Mouse (Mus musculus) inflammation-experienced regulatory T-cells (primary cell): ENCODE measurements around the gene Atp6v1g1. TPM values are rescaled to one million over a fixed set of nuclear protein-coding genes. Genes with fewer than 3 reads are reported as not detected.

Experiments
- polyA plus RNA-seq, 2 experiments: library from polyadenylated mRNA; unstranded; fragments of 100-300 nt; shearing (Covaris generic); gene quantifications; one replicate each; pipeline ENCODE4 v1.2.1; 2017

Gene Atp6v1g1
- 100 to 1,000 TPM; 138 to 142 TPM for polyA plus RNA-seq

DNA sequence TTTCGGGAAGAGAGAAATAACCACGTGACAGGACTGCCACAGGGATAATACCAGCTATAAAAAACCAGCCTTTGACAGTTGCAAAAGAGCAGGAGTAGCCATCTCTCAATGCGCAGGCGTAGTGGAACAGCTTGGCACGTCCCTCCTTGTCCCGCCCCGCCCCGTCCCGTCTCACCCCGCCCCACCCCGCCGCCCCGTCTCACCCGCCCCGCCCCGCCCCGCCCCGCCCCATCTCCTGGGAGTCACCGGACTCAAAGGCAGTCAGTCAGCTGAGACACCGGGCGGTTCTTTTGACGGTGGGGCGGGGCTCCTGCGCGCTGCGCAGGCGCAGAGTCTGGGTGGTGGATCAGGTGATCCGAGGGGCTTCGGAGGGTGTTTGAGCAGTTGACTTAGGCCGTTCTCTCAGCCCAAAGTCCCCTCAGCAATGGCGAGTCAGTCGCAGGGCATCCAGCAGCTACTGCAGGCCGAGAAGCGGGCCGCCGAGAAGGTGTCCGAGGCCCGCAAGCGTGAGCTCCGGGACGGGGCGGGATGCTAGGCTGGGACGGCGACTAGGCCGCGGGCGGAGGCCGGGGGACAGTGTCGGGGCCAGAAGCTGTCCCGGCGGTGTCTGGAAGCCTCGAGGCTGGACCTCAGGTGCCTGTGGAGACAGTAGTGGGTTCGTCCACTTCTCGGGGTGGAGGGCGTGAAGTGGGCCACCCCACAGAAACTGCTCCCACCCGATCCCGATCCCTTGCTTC lies at the start of gene Atp6v1g1:
Atp6v1g1 (plus strand) TSS at position 279 of the 737 bp plus-strand sequence.

DNA sequence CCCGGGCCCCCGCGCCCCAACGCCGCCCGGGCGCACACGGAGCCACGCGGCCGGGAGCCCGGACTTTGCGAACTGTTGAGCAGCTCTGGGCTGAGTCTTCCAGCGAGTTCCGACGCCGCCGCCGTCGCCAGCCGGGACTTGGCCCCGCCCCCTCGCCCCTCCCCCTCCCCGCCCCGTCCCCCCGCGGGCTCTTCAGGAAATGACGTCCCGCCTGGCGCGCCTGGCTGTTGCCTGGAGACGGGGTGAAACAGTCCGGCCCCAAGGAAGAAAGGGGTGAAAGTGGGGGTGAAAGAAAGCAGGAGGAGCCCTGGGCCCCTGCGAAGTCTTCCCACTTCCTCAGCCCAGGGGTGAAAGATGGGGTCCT lies 48.7 kb upstream of the Atp6v1g1 start, which contains the start of gene Whrn:
Whrn (minus strand) TSS at position 77 of the 364 bp plus-strand sequence.

DNA sequence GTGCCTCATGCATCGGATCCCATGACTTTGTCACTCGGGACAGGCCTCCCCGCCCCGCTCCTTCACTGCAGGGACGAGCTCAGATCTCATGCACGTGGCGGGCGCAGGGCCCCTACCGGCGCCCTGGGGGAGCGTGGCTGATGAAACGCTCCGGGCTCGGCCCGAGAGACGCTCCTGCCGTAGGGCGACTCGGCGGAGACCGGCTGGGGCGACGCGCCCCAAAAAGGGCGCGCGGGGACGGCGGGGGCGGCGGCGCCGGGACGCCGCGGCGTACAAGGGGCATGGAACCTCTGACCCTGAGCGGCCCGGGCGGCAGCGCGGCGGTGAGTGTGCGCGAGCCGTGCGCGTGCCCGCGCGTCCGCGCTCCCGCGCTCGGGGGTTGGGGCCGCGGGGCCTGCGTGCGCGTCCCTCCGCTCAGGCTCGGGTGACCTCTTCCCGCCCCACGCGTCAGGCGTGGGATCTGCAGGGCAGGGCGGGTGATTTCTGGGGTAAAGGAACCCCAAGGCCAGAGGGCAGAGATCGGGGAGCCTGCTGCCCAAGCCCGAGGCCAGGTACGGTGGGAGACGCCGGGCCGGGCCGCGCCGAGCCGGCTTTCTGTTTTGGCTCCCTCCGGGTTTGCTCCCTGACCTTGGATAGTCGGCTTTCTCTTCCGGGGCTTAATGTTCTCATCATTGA lies 14.0 kb downstream of the Atp6v1g1 start, which contains the start of gene Tmem268:
Tmem268 (plus strand) TSS at position 375 of the 675 bp plus-strand sequence.

Other genes starting within 250 kb of the Atp6v1g1 start
- not detected for gene Orm1, start 200.2 kb upstream of the Atp6v1g1 start, polyA plus RNA-seq
- gene Orm3, start 188.6 kb upstream of the Atp6v1g1 start, polyA plus RNA-seq, result under 1 TPM; 0.41 to 0.50 TPM
- under 1 TPM in 1 of 2 experiments, not detected in 1; 0.61 TPM for gene Orm2, start 182.3 kb upstream of the Atp6v1g1 start, polyA plus RNA-seq
- gene Akna, start 141.4 kb upstream of the Atp6v1g1 start, polyA plus RNA-seq, result 100 to 1,000 TPM; 370 to 465 TPM
- 10 to 100 TPM in 1 of 2 experiments, 1 to 10 TPM in 1; 9.2 to 13.3 TPM for gene Whrn, start 48.8 kb upstream of the Atp6v1g1 start, polyA plus RNA-seq
- gene Tmem268, start 14.0 kb downstream of the Atp6v1g1 start, polyA plus RNA-seq, result 10 to 100 TPM; 27.3 to 32.4 TPM
- gene Gm11213, start 60.5 kb downstream of the Atp6v1g1 start, polyA plus RNA-seq, result not detected
- gene Tex48, start 77.7 kb downstream of the Atp6v1g1 start, polyA plus RNA-seq, result not detected
- gene Gm11214, start 118.6 kb downstream of the Atp6v1g1 start, polyA plus RNA-seq, result under 1 TPM; 0.33 to 0.40 TPM
- 1 to 10 TPM in 1 of 2 experiments, under 1 TPM in 1; 0.25 to 3.0 TPM for gene Tnfsf15, start 200.3 kb downstream of the Atp6v1g1 start, polyA plus RNA-seq